In the genomic region with DNA sequence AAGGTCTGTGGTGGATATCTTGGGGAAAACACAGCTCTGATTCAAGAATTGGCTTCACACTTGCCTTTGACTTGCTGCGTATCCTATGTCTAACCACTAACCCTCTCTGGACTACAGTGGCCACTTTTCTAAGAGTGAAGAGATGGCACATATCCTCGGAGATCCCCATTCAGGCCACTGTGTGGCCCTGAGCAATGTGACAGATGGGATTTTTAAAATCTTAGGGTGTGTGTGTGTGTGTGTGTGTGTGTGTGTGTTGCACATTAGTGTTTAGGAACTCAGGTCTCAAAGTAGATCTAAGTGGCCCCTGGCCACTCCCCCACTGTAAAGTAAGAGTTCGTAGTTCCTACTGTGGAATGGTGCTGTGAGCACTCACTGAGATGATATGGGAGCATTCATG, we compare ENCODE assay signal across 8 mouse cellular contexts. TPM values are rescaled to one million over a fixed set of nuclear protein-coding genes. Genes with fewer than 3 reads are reported as not detected.
DNase-seq lines count a peak whose midpoint lies in the region; ATAC-seq and TF ChIP-seq lines count a peak whose summit lies in the region.

No protein-coding gene starts in this region.

- 78% methylated on average over 3 of the region's 3 CpGs for WGBS in hindbrain, embryonic 12.5 days
- WGBS in midbrain, embryonic 14.5 days = 85% methylated on average over 3 of the region's 3 CpGs
- 74% methylated on average over 3 of the region's 3 CpGs for WGBS in liver, postnatal 0 days (ENCODE audit: insufficient replicate concordance)

- peak; percentile 66 for DNase-seq in cerebellum, adult 9-10 months
- DNase-seq in cerebellum, adult 8-10 months = no peak
- DNase-seq in midbrain, embryonic 14.5 days = no peak
- DNase-seq in thymus, postnatal 4 days = no peak
- no peak for DNase-seq in liver, postnatal 0 days
- no peak for DNase-seq in spleen, adult 12 weeks (ENCODE audit: low spot score)

- no peaks in the 10 kb centered on the region for H3K9me3 ChIP-seq in hindbrain, embryonic 12.5 days (replicated peaks)
- H3K9me3 ChIP-seq in midbrain, embryonic 14.5 days (ENCODE audit: control insufficient read depth, low read length) = no peaks in the 10 kb centered on the region
- no peaks in the 10 kb centered on the region for H3K9me3 ChIP-seq in liver, postnatal 0 days (ENCODE audit: low read length)

- no peak for TF ChIP-seq EP300 in liver, postnatal 0 days (IDR thresholded peaks at IDR 0.05; ENCODE audit: low read depth)

- TF ChIP-seq CTCF in cortical plate, adult 2 months (IDR thresholded peaks at IDR 0.05; ENCODE audit: extremely low read depth, insufficient read depth, low read length) = no peak
- no peak for TF ChIP-seq CTCF in liver, postnatal 0 days (IDR thresholded peaks at IDR 0.05; ENCODE audit: low read depth)

- 0 out of 2 replicates have a peak overlapping the region, but pooled peaks have one; percentile 77 for H3K9ac ChIP-seq in hindbrain, embryonic 12.5 days
- H3K9ac ChIP-seq in midbrain, embryonic 14.5 days (replicated peaks; ENCODE audit: low read length) = peak overlapping the region; percentile 91; the same call in 1 of the 2 replicates
- H3K9ac ChIP-seq in liver, postnatal 0 days (replicated peaks) = no peak overlapping the region

- peak overlapping the region; percentile 84 for H3K4me2 ChIP-seq in hindbrain, embryonic 12.5 days (replicated peaks)
- H3K4me2 ChIP-seq in midbrain, embryonic 14.5 days (ENCODE audit: low read length) = peak overlapping the region; percentile 82
- H3K4me2 ChIP-seq in liver, postnatal 0 days (ENCODE audit: low read depth, low read length) = no peak overlapping the region

- peaks cover 7% of the 10 kb centered on the region for H3K4me1 ChIP-seq in cortical plate, adult 2 months (ENCODE audit: control insufficient read depth, insufficient read depth, low read length)
- H3K4me1 ChIP-seq in hindbrain, embryonic 12.5 days = peaks cover 41% of the 10 kb centered on the region
- H3K4me1 ChIP-seq in midbrain, embryonic 14.5 days (ENCODE audit: control insufficient read depth, insufficient read depth, low read length) = peaks cover 29% of the 10 kb centered on the region
- H3K4me1 ChIP-seq in liver, postnatal 0 days (ENCODE audit: insufficient read depth) = no peaks in the 10 kb centered on the region

- H3K36me3 ChIP-seq in hindbrain, embryonic 12.5 days = no peaks in the 10 kb centered on the region
- H3K36me3 ChIP-seq in midbrain, embryonic 14.5 days (ENCODE audit: control insufficient read depth, insufficient read depth, low read length) = no peaks in the 10 kb centered on the region
- H3K36me3 ChIP-seq in liver, postnatal 0 days (replicated peaks; ENCODE audit: insufficient read depth, low read length) = no peaks in the 10 kb centered on the region

- peak overlapping the region; percentile 90 for H3K4me3 ChIP-seq in cortical plate, adult 2 months (ENCODE audit: insufficient read depth, low read length)
- H3K4me3 ChIP-seq in hindbrain, embryonic 12.5 days = peak overlapping the region; percentile 50
- H3K4me3 ChIP-seq in midbrain, embryonic 14.5 days (replicated peaks; ENCODE audit: low read depth, low read length) = peak overlapping the region; percentile 62
- H3K4me3 ChIP-seq in liver, postnatal 0 days (ENCODE audit: low read depth, low read length) = no peak overlapping the region

- H3K27me3 ChIP-seq in hindbrain, embryonic 12.5 days = peaks cover 31% of the 10 kb centered on the region
- H3K27me3 ChIP-seq in midbrain, embryonic 14.5 days (ENCODE audit: control insufficient read depth, insufficient read depth, low read length) = 0 out of 2 replicates have a peak, but pooled peaks cover 3% of the 10 kb centered on the region
- H3K27me3 ChIP-seq in liver, postnatal 0 days (ENCODE audit: insufficient read depth, low read length) = peaks cover 37% of the 10 kb centered on the region

- no peak for TF ChIP-seq POLR2A in cortical plate, adult 2 months (IDR thresholded peaks at IDR 0.05; ENCODE audit: extremely low read depth, insufficient read depth, low read length)

- H3K27ac ChIP-seq in cortical plate, adult 2 months (ENCODE audit: insufficient read depth, low read length) = no peak overlapping the region
- 0 out of 2 replicates have a peak overlapping the region, but pooled peaks have one; percentile 1 for H3K27ac ChIP-seq in hindbrain, embryonic 12.5 days
- no peak overlapping the region for H3K27ac ChIP-seq in midbrain, embryonic 14.5 days (replicated peaks; ENCODE audit: low read depth, low read length)
- no peak overlapping the region for H3K27ac ChIP-seq in liver, postnatal 0 days (ENCODE audit: low read depth)

- no peak for ATAC-seq in hindbrain, embryonic 12.5 days (ENCODE audit: low FRiP score)
- ATAC-seq in midbrain, embryonic 14.5 days (ENCODE audit: low FRiP score, low TSS enrichment) = no peak
- no peak for ATAC-seq in liver, postnatal 0 days

RNA-seq across cellular contexts. Expression of a gene that starts 1.9 kb away (rescaled TPM):
- polyA plus RNA-seq in cortical plate, adult 2 months (2012; rRNA removed) = 28.9 and 32.3 TPM in 2 replicates
- 13.5 and 14.1 TPM in 2 replicates for polyA plus RNA-seq in hindbrain, embryonic 12.5 days (2016; fragmentation: Nextera tagmentation; extraction: Ambion mirVana)
- polyA plus RNA-seq in midbrain, embryonic 14.5 days (2014; fragmentation: Nextera tagmentation; extraction: Ambion mirVana) = 10.7 and 12.0 TPM in 2 replicates
- polyA plus RNA-seq in liver, postnatal 0 days (2015; fragmentation: Nextera tagmentation; extraction: Ambion mirVana) = 0.04 TPM in 1 of 2 replicates, not detected in the other

Comparison
In these comparisons a context has a peak if more than half of its experiments do, and no peak if none do; other contexts are left out.
1. RNA of a gene that starts 1.9 kb away (polyA plus RNA-seq): 28.9 to 32.3 TPM in cortical plate, adult 2 months, 13.5 to 14.1 TPM in hindbrain, embryonic 12.5 days and 10.7 to 12.0 TPM in midbrain, embryonic 14.5 days; 0.04 TPM in liver, postnatal 0 days; every median in the first group is over 10 times any median in the second.